Mouse (Mus musculus): ENCODE measurements around the gene Bicc1. TPM values are rescaled to one million over a fixed set of nuclear protein-coding genes. Genes with fewer than 3 reads are reported as not detected.
"Not testable (repeated sequence)": the region's sequence is repeated elsewhere in the genome, so short reads cannot be mapped to it uniquely, and the experiment has no call there.

The Bicc1 gene
- total RNA-seq, 1 experiment, result 1.8 TPM

GRCm38 (mm10) chr10:70952056-70952769, 207.3 kb downstream of the Bicc1 start:
- H3K9ac ChIP-seq (ENCODE audit: insufficient read depth, low read depth, low read length, poor library complexity, severe bottlenecking), result no peak overlapping the region
- H3K9me3 ChIP-seq (ENCODE audit: control insufficient read depth, insufficient read depth, low read depth, low read length), result no peaks in the 10 kb centered on the region
- H3K4me3 ChIP-seq (ENCODE audit: insufficient read depth in 1 of 2, low read depth in 1 of 2, low read length in 2 of 2, poor library complexity in 1 of 2, severe bottlenecking in 1 of 2), result no peak overlapping the region
- no peak overlapping the region for H3K27ac ChIP-seq (ENCODE audit: insufficient read depth, low read depth, low read length, poor library complexity, severe bottlenecking)
- no peak for DNase-seq (ENCODE audit: low read depth, low spot score)
- TF ChIP-seq ZC3H11A (IDR thresholded peaks at IDR 0.05; ENCODE audit: borderline replicate concordance, low read depth, low read length) (no peak), ZNF384 (IDR thresholded peaks at IDR 0.05; ENCODE audit: low read depth, low read length) (no peak), CHD2 (IDR thresholded peaks at IDR 0.05; ENCODE audit: low read depth, low read length) (no peak), MAFK (IDR thresholded peaks at IDR 0.05; ENCODE audit: insufficient read depth, low read depth, low read length) (no peak), HCFC1 (IDR thresholded peaks at IDR 0.05; ENCODE audit: borderline replicate concordance, insufficient read depth, low read length) (no peak)
- H3K4me1 ChIP-seq (ENCODE audit: control insufficient read depth in 2 of 2, insufficient read depth in 2 of 2, low read length in 2 of 2, poor library complexity in 1 of 2), result no peaks in the 10 kb centered on the region
- no peaks in the 10 kb centered on the region for H3K36me3 ChIP-seq (ENCODE audit: control insufficient read depth, insufficient read depth, low read length, poor library complexity, severe bottlenecking)
- in situ Hi-C loops (cut with MboI; ENCODE audit: low sequenced_read_pairs in 2 of 2, unreplicated experiment in 2 of 2), result no loop called here

- in situ Hi-C loops (cut with MboI; ENCODE audit: low sequenced_read_pairs in 2 of 2, unreplicated experiment in 2 of 2), result no loop called here
- no peak for DNase-seq (ENCODE audit: low read depth, low spot score)
- Histone ChIP-seq H3K27ac (ENCODE audit: insufficient read depth, low read depth, low read length, poor library complexity, severe bottlenecking) (no peak overlapping the region), H3K36me3 (ENCODE audit: control insufficient read depth, insufficient read depth, low read length, poor library complexity, severe bottlenecking) (no peaks in the 10 kb centered on the region), H3K9me3 (ENCODE audit: control insufficient read depth, insufficient read depth, low read depth, low read length) (no peaks in the 10 kb centered on the region), H3K4me3 (ENCODE audit: insufficient read depth in 1 of 2, low read depth in 1 of 2, low read length in 2 of 2, poor library complexity in 1 of 2, severe bottlenecking in 1 of 2) (no peak overlapping the region), H3K9ac (ENCODE audit: insufficient read depth, low read depth, low read length, poor library complexity, severe bottlenecking) (no peak overlapping the region), H3K4me1 (ENCODE audit: control insufficient read depth in 2 of 2, insufficient read depth in 2 of 2, low read length in 2 of 2, poor library complexity in 1 of 2) (no peaks in the 10 kb centered on the region)
- TF ChIP-seq ZNF384 (IDR thresholded peaks at IDR 0.05; ENCODE audit: low read depth, low read length), result no peak
- TF ChIP-seq HCFC1 (IDR thresholded peaks at IDR 0.05; ENCODE audit: borderline replicate concordance, insufficient read depth, low read length), result no peak
- no peak for TF ChIP-seq ZC3H11A (IDR thresholded peaks at IDR 0.05; ENCODE audit: borderline replicate concordance, low read depth, low read length)
- no peak for TF ChIP-seq CHD2 (IDR thresholded peaks at IDR 0.05; ENCODE audit: low read depth, low read length)
- TF ChIP-seq MAFK (IDR thresholded peaks at IDR 0.05; ENCODE audit: insufficient read depth, low read depth, low read length), result no peak
These were observed 209.4 kb downstream of the Bicc1 start for GRCm38 (mm10) chr10:70950105-70950424.

- Histone ChIP-seq H3K4me3 (ENCODE audit: insufficient read depth in 1 of 2, low read depth in 1 of 2, low read length in 2 of 2, poor library complexity in 1 of 2, severe bottlenecking in 1 of 2) (no peak overlapping the region), H3K4me1 (ENCODE audit: control insufficient read depth in 2 of 2, insufficient read depth in 2 of 2, low read length in 2 of 2, poor library complexity in 1 of 2) (no peaks in the 10 kb centered on the region), H3K9ac (ENCODE audit: insufficient read depth, low read depth, low read length, poor library complexity, severe bottlenecking) (no peak overlapping the region), H3K36me3 (ENCODE audit: control insufficient read depth, insufficient read depth, low read length, poor library complexity, severe bottlenecking) (no peaks in the 10 kb centered on the region), H3K27ac (ENCODE audit: insufficient read depth, low read depth, low read length, poor library complexity, severe bottlenecking) (no peak overlapping the region), H3K9me3 (ENCODE audit: control insufficient read depth, insufficient read depth, low read depth, low read length) (no peaks in the 10 kb centered on the region)
- DNase-seq (ENCODE audit: low read depth, low spot score), result no peak
- in situ Hi-C loops (cut with MboI; ENCODE audit: low sequenced_read_pairs in 2 of 2, unreplicated experiment in 2 of 2), result no loop called here
- TF ChIP-seq MAFK (IDR thresholded peaks at IDR 0.05; ENCODE audit: insufficient read depth, low read depth, low read length) (no peak), ZC3H11A (IDR thresholded peaks at IDR 0.05; ENCODE audit: borderline replicate concordance, low read depth, low read length) (no peak), HCFC1 (IDR thresholded peaks at IDR 0.05; ENCODE audit: borderline replicate concordance, insufficient read depth, low read length) (no peak), ZNF384 (IDR thresholded peaks at IDR 0.05; ENCODE audit: low read depth, low read length) (no peak), CHD2 (IDR thresholded peaks at IDR 0.05; ENCODE audit: low read depth, low read length) (no peak)
These were observed 210.0 kb downstream of the Bicc1 start for GRCm38 (mm10) chr10:70949254-70950104.

GRCm38 (mm10) chr10:70948276-70948675, 211.2 kb downstream of the Bicc1 start:
- DNase-seq (ENCODE audit: low read depth, low spot score), result no peak
- H3K4me1 ChIP-seq (ENCODE audit: control insufficient read depth in 2 of 2, insufficient read depth in 2 of 2, low read length in 2 of 2, poor library complexity in 1 of 2), result no peaks in the 10 kb centered on the region
- H3K36me3 ChIP-seq (ENCODE audit: control insufficient read depth, insufficient read depth, low read length, poor library complexity, severe bottlenecking), result no peaks in the 10 kb centered on the region
- TF ChIP-seq ZNF384 (IDR thresholded peaks at IDR 0.05; ENCODE audit: low read depth, low read length) (no peak), HCFC1 (IDR thresholded peaks at IDR 0.05; ENCODE audit: borderline replicate concordance, insufficient read depth, low read length) (no peak), MAFK (IDR thresholded peaks at IDR 0.05; ENCODE audit: insufficient read depth, low read depth, low read length) (no peak), CHD2 (IDR thresholded peaks at IDR 0.05; ENCODE audit: low read depth, low read length) (no peak), ZC3H11A (IDR thresholded peaks at IDR 0.05; ENCODE audit: borderline replicate concordance, low read depth, low read length) (no peak)
- H3K9me3 ChIP-seq (ENCODE audit: control insufficient read depth, insufficient read depth, low read depth, low read length), result no peaks in the 10 kb centered on the region
- no peak overlapping the region for H3K27ac ChIP-seq (ENCODE audit: insufficient read depth, low read depth, low read length, poor library complexity, severe bottlenecking)
- in situ Hi-C loops (cut with MboI; ENCODE audit: low sequenced_read_pairs in 2 of 2, unreplicated experiment in 2 of 2), result no loop called here
- H3K4me3 ChIP-seq (ENCODE audit: insufficient read depth in 1 of 2, low read depth in 1 of 2, low read length in 2 of 2, poor library complexity in 1 of 2, severe bottlenecking in 1 of 2), result no peak overlapping the region
- no peak overlapping the region for H3K9ac ChIP-seq (ENCODE audit: insufficient read depth, low read depth, low read length, poor library complexity, severe bottlenecking)

- 0 out of 4 replicates have a peak overlapping the region, but pooled peaks of 1 of the 2 experiments have one; percentile 35 for H3K4me3 ChIP-seq (ENCODE audit: insufficient read depth in 1 of 2, low read depth in 1 of 2, low read length in 2 of 2, poor library complexity in 1 of 2, severe bottlenecking in 1 of 2)
- H3K27ac ChIP-seq (ENCODE audit: insufficient read depth, low read depth, low read length, poor library complexity, severe bottlenecking); H3K4me1 ChIP-seq (ENCODE audit: control insufficient read depth in 2 of 2, insufficient read depth in 2 of 2, low read length in 2 of 2, poor library complexity in 1 of 2); H3K9me3 ChIP-seq (ENCODE audit: control insufficient read depth, insufficient read depth, low read depth, low read length); DNase-seq (ENCODE audit: low read depth, low spot score); H3K9ac ChIP-seq (ENCODE audit: insufficient read depth, low read depth, low read length, poor library complexity, severe bottlenecking); in situ Hi-C loops (cut with MboI; ENCODE audit: low sequenced_read_pairs in 2 of 2, unreplicated experiment in 2 of 2); H3K36me3 ChIP-seq (ENCODE audit: control insufficient read depth, insufficient read depth, low read length, poor library complexity, severe bottlenecking): not testable (repeated sequence)
These were observed 213.4 kb downstream of the Bicc1 start for GRCm38 (mm10) chr10:70946121-70946520.

All from ES-E14 (cell line).